In the genomic region with DNA sequence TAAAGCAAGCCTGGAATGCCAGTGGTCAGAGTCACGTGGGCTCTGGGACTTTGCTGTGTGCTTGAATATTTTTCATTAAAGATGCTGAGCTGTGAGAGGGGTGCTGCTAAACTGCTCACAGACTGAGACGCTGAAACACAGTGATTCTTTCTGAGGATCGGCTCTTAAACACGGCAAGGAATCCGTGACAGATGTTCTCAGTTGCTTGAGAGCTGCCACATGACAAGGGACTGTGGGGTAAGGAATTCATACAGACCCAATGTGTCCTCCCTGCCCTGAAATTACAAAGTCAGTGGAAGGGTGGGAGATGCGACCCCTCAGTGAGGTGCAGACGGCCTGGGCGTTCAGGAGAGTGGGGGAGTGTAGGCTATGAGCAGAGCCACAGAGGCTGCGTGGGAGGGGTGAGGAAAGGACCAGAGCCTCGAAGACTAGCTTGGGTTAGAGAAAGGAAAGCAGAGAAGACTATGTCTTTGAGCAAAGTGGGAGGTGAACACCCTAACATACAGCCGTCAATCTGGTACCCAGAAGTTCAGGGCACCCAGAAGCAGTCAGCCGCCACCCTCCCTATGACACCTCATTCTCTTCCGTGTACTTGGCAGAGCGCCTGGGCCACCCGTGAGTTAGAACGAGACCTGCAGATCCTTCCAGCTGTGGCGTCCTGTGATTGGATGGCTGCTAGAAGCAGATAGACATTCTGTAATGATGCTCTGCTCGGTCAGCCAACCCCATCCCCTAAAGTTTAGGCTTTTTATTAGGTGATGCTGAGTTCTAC, we compare ENCODE assay signal across 16 mouse cellular contexts. TPM values are rescaled to one million over a fixed set of nuclear protein-coding genes. Genes with fewer than 3 reads are reported as not detected.
DNase-seq lines count a peak whose midpoint lies in the region; ATAC-seq lines count a peak whose summit lies in the region.
"Had no signal": no experiment of that assay in that cellular context is flagged by ENCODE, and none has a peak within 500 bp of the region (broad histone marks: within the 10 kb centered on the region; RNA-seq: fewer than 3 reads in every experiment).

No protein-coding gene starts in this region.

- H3K9ac ChIP-seq in intestine, embryonic 14.5 days (ENCODE audit: low read length) = no peak overlapping the region
- H3K9ac ChIP-seq in intestine, embryonic 15.5 days = no peak overlapping the region
- 0 out of 2 replicates have a peak overlapping the region, but pooled peaks have one; percentile 12 for H3K9ac ChIP-seq in lung, embryonic 16.5 days (ENCODE audit: low read length)
- no peak overlapping the region for H3K9ac ChIP-seq in embryonic facial prominence, embryonic 15.5 days
- 0 out of 2 replicates have a peak overlapping the region, but pooled peaks have one; percentile 7 for H3K9ac ChIP-seq in stomach, embryonic 16.5 days (ENCODE audit: low read length)
- H3K9ac ChIP-seq: forebrain, embryonic 15.5 days; midbrain, embryonic 13.5 days had no signal

- WGBS in intestine, embryonic 14.5 days = 48% methylated on average over 18 of the region's 18 CpGs
- 54% methylated on average over 18 of the region's 18 CpGs for WGBS in intestine, embryonic 15.5 days
- WGBS in lung, embryonic 16.5 days = 41% methylated on average over 18 of the region's 18 CpGs
- 41% methylated on average over 18 of the region's 18 CpGs for WGBS in embryonic facial prominence, embryonic 15.5 days
- WGBS in stomach, embryonic 16.5 days = 56% methylated on average over 18 of the region's 18 CpGs

- H3K27ac ChIP-seq in intestine, embryonic 14.5 days (ENCODE audit: low read depth) = peak overlapping the region; percentile 6; the same call in 1 of the 2 replicates
- no peak overlapping the region for H3K27ac ChIP-seq in intestine, embryonic 15.5 days
- peak overlapping the region; percentile 61 for H3K27ac ChIP-seq in lung, embryonic 16.5 days (ENCODE audit: low read length)
- H3K27ac ChIP-seq in embryonic facial prominence, embryonic 15.5 days (replicated peaks) = peak overlapping the region; percentile 59
- no peak overlapping the region for H3K27ac ChIP-seq in stomach, embryonic 16.5 days (ENCODE audit: low read length)
- H3K27ac ChIP-seq: forebrain, embryonic 15.5 days; macrophage; midbrain, embryonic 13.5 days had no signal

- H3K4me1 ChIP-seq in intestine, embryonic 14.5 days (replicated peaks; ENCODE audit: control insufficient read depth, insufficient read depth, low read length) = peaks cover 16% of the 10 kb centered on the region
- peaks cover 20% of the 10 kb centered on the region for H3K4me1 ChIP-seq in intestine, embryonic 15.5 days (replicated peaks)
- peaks cover 21% of the 10 kb centered on the region for H3K4me1 ChIP-seq in lung, embryonic 16.5 days (replicated peaks; ENCODE audit: control insufficient read depth, insufficient read depth, low read length)
- peaks cover 23% of the 10 kb centered on the region for H3K4me1 ChIP-seq in embryonic facial prominence, embryonic 15.5 days
- H3K4me1 ChIP-seq in stomach, embryonic 16.5 days (ENCODE audit: control insufficient read depth, insufficient read depth, low read length) = peaks cover 16% of the 10 kb centered on the region

- H3K4me3 ChIP-seq in intestine, embryonic 14.5 days (ENCODE audit: low read depth, low read length) = no peak overlapping the region
- H3K4me3 ChIP-seq in intestine, embryonic 15.5 days (replicated peaks) = no peak overlapping the region
- H3K4me3 ChIP-seq in lung, embryonic 16.5 days (ENCODE audit: low read length) = no peak overlapping the region
- H3K4me3 ChIP-seq in embryonic facial prominence, embryonic 15.5 days (replicated peaks) = no peak overlapping the region
- H3K4me3 ChIP-seq in stomach, embryonic 16.5 days (replicated peaks; ENCODE audit: low read length) = no peak overlapping the region
- H3K4me3 ChIP-seq: forebrain, embryonic 15.5 days; midbrain, embryonic 13.5 days had no signal

- no peak for ATAC-seq in intestine, embryonic 14.5 days (replicated peaks; ENCODE audit: low FRiP score, low TSS enrichment, low read depth)
- no peak for ATAC-seq in intestine, embryonic 15.5 days
- peak; percentile 56 for ATAC-seq in lung, embryonic 16.5 days (ENCODE audit: low read depth)
- ATAC-seq in embryonic facial prominence, embryonic 15.5 days (ENCODE audit: insufficient number of reproducible peaks, low FRiP score, low TSS enrichment, low read depth) = no peak
- ATAC-seq in stomach, embryonic 16.5 days (ENCODE audit: insufficient read depth, low FRiP score) = no peak
- ATAC-seq: forebrain, embryonic 15.5 days; midbrain, embryonic 13.5 days had no signal

- peaks cover 10% of the 10 kb centered on the region; the same call in 1 of the 2 replicates for H3K36me3 ChIP-seq in intestine, embryonic 14.5 days (ENCODE audit: control insufficient read depth, insufficient read depth, low read length)
- H3K36me3 ChIP-seq in intestine, embryonic 15.5 days = 0 out of 2 replicates have a peak, but pooled peaks cover 5% of the 10 kb centered on the region
- peaks cover 9% of the 10 kb centered on the region for H3K36me3 ChIP-seq in lung, embryonic 16.5 days (ENCODE audit: control insufficient read depth, insufficient read depth, low read length)
- peaks cover 10% of the 10 kb centered on the region; the same call in 1 of the 2 replicates for H3K36me3 ChIP-seq in embryonic facial prominence, embryonic 15.5 days
- H3K36me3 ChIP-seq in stomach, embryonic 16.5 days (ENCODE audit: control insufficient read depth, insufficient read depth, low read length) = no peaks in the 10 kb centered on the region; the same call in 1 of the 2 replicates
- H3K36me3 ChIP-seq: forebrain, embryonic 15.5 days had no signal

- H3K27me3 ChIP-seq in intestine, embryonic 14.5 days (replicated peaks; ENCODE audit: control insufficient read depth, insufficient read depth, low read length) = no peaks in the 10 kb centered on the region
- H3K27me3 ChIP-seq in intestine, embryonic 15.5 days (replicated peaks) = no peaks in the 10 kb centered on the region
- H3K27me3 ChIP-seq in lung, embryonic 16.5 days (ENCODE audit: control insufficient read depth, insufficient read depth, low read depth, low read length) = no peaks in the 10 kb centered on the region
- no peaks in the 10 kb centered on the region for H3K27me3 ChIP-seq in embryonic facial prominence, embryonic 15.5 days
- H3K27me3 ChIP-seq in stomach, embryonic 16.5 days (ENCODE audit: control insufficient read depth, insufficient read depth, low read length) = no peaks in the 10 kb centered on the region
- H3K27me3 ChIP-seq: forebrain, embryonic 15.5 days; midbrain, embryonic 13.5 days had no signal

- no peak for DNase-seq in intestine, embryonic 14.5 days (ENCODE audit: low spot score)
- no peak for DNase-seq in lung, postnatal 14 days
- DNase-seq in layer of hippocampus, postnatal 36 days = no peak
- DNase-seq: adrenal gland, postnatal 10 days; cerebellum, postnatal 14 days; heart, postnatal 4 days; kidney, postnatal 14 days; liver; right cerebral cortex, adult 18-20 months had no signal

- 0 out of 2 replicates have a peak, but pooled peaks cover 3% of the 10 kb centered on the region for H3K9me3 ChIP-seq in intestine, embryonic 14.5 days (ENCODE audit: control insufficient read depth, low read length)
- H3K9me3 ChIP-seq in intestine, embryonic 15.5 days = no peaks in the 10 kb centered on the region
- peaks cover 4% of the 10 kb centered on the region; the same call in 1 of the 2 replicates for H3K9me3 ChIP-seq in lung, embryonic 16.5 days (ENCODE audit: control insufficient read depth, low read length)
- no peaks in the 10 kb centered on the region for H3K9me3 ChIP-seq in embryonic facial prominence, embryonic 15.5 days (replicated peaks)
- 0 out of 2 replicates have a peak, but pooled peaks cover 4% of the 10 kb centered on the region for H3K9me3 ChIP-seq in stomach, embryonic 16.5 days (replicated peaks; ENCODE audit: control insufficient read depth, low read length)
- H3K9me3 ChIP-seq: forebrain, embryonic 15.5 days had no signal

- no peak overlapping the region for H3K4me2 ChIP-seq in intestine, embryonic 14.5 days (ENCODE audit: low read length)
- no peak overlapping the region for H3K4me2 ChIP-seq in intestine, embryonic 15.5 days (replicated peaks)
- peak overlapping the region; percentile 1; the same call in 1 of the 2 replicates for H3K4me2 ChIP-seq in lung, embryonic 16.5 days (ENCODE audit: low read depth, low read length)
- H3K4me2 ChIP-seq in embryonic facial prominence, embryonic 15.5 days (replicated peaks) = 0 out of 2 replicates have a peak overlapping the region, but pooled peaks have one; percentile 8
- H3K4me2 ChIP-seq in stomach, embryonic 16.5 days (ENCODE audit: low read depth, low read length) = no peak overlapping the region
- H3K4me2 ChIP-seq: forebrain, embryonic 15.5 days; midbrain, embryonic 13.5 days had no signal

RNA-seq across cellular contexts. Expression of a gene that starts 38.2 kb away (rescaled TPM):
- 21.3 and 22.1 TPM in 2 replicates for polyA plus RNA-seq in intestine, embryonic 14.5 days (2014; fragmentation: Nextera tagmentation; extraction: Ambion mirVana)
- polyA plus RNA-seq in intestine, embryonic 15.5 days (2015; fragmentation: Nextera tagmentation; extraction: Ambion mirVana) = 16.9 and 18.4 TPM in 2 replicates
- polyA plus RNA-seq in lung, embryonic 16.5 days (2015; fragmentation: Nextera tagmentation; extraction: Ambion mirVana) = 23.3 and 26.7 TPM in 2 replicates
- 18.5 and 19.2 TPM in 2 replicates for polyA plus RNA-seq in embryonic facial prominence, embryonic 15.5 days (2015; fragmentation: Nextera tagmentation; extraction: Ambion mirVana)
- polyA plus RNA-seq in stomach, embryonic 16.5 days (2015; fragmentation: Nextera tagmentation; extraction: Ambion mirVana) = 17.4 and 17.6 TPM in 2 replicates
- 10 to 100 TPM; 24.1 to 28.5 TPM for total RNA-seq in layer of hippocampus, postnatal 36 days (2021)

Comparison
In these comparisons a context has a peak if more than half of its experiments do, and no peak if none do; other contexts are left out.
1. H3K27ac ChIP-seq: peak in intestine, embryonic 14.5 days (single experiment), lung, embryonic 16.5 days (single experiment) and embryonic facial prominence, embryonic 15.5 days (single experiment); none in intestine, embryonic 15.5 days (single experiment) and stomach, embryonic 16.5 days (single experiment).
2. H3K4me2 ChIP-seq: peak in lung, embryonic 16.5 days (single experiment) and embryonic facial prominence, embryonic 15.5 days (single experiment); none in intestine, embryonic 14.5 days (single experiment), intestine, embryonic 15.5 days (single experiment) and stomach, embryonic 16.5 days (single experiment).
3. H3K9ac ChIP-seq: peak in lung, embryonic 16.5 days (single experiment) and stomach, embryonic 16.5 days (single experiment); none in intestine, embryonic 14.5 days (single experiment), intestine, embryonic 15.5 days (single experiment) and embryonic facial prominence, embryonic 15.5 days (single experiment).